Mouse (Mus musculus) liver, postnatal 0 days (tissue): ENCODE results near the gene Ptpn9.

Experiments used
- CTCF ChIP-seq: sonication (generic); IDR thresholded peaks from 2 replicates; pipeline ENCODE4 v1.5.1; 2016; ENCODE audit warnings: antibody characterized with exemption, low read depth
- EP300 ChIP-seq: IDR thresholded peaks from 2 replicates; pipeline ENCODE4 v1.6.1; 2016; ENCODE audit warnings: antibody characterized with exemption, low read depth, mild to moderate bottlenecking

DNA sequence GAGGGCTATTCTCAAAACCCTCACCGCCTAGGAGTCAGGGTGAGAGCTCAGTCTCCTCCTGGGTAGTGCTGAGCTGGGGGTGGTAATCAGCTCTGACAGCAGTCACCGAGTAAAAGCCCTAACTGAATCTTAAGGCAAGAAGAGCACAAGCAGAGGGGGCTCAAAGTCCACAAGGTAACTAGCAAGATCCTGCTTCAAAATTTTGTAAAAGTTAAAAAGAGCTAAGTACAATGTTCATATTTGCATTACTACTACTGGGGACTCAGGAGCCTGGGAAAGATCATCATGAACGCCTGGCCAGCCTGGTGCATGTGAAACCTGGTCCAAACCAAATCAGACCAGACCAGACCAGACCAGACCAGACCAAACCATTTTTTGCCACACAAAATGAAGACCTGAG lies 73.5 kb downstream of the Ptpn9 start:
- TF ChIP-seq CTCF (no peak), EP300 (no peak)
